Mouse (Mus musculus): ENCODE measurements around the gene Tnfsf10. TPM values are rescaled to one million over a fixed set of nuclear protein-coding genes. Genes with fewer than 3 reads are reported as not detected.
"Not testable (repeated sequence)": the region's sequence is repeated elsewhere in the genome, so short reads cannot be mapped to it uniquely, and the experiment has no call there.

Tnfsf10 gene
- 10 to 100 TPM in 1 of 2 experiments, 1 to 10 TPM in 1; 3.7 to 15.2 TPM for total RNA-seq (2021)
- long read RNA-seq, experiment 1, result 0 reads
- long read RNA-seq, experiment 2, full-length matches to known transcripts, result 9 of 13 reads
- long read RNA-seq, experiment 2, partial matches to known transcripts, result 1 of 13 reads
- long read RNA-seq, experiment 2, other reads (novel, unspliced or antisense), result 3 of 13 reads

DNA sequence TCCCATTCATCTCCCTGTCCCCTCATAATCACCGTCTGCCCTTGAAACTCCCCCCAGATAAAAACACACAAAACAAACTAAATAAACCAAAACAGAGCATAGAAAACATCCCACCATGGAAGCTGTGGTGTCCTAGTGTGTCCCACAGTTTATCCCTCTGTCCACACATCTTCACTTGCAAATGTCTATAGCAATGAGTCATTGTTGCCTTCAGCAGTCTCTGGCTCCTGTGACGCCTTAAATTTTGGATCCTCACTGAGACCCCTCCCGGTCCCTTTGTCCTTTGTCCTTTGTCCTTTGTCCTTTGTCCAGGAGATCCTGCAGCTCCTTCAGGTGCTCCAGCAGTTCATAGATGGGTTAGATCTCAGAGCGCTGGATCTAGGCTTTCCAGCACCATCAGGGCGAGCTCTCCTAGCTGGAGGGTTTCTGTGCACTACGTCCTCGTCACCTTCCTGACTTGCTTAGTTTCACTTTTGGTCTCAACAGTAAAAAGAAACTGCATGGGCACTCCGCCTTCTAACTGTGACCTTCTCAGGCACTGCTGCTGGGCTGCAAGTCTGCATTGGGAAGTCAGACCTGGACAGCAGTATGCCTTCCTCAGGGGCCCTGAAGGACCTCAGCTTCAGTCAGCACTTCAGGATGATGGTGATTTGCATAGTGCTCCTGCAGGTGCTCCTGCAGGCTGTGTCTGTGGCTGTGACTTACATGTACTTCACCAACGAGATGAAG lies at the start of gene Tnfsf10:
Tnfsf10 (plus strand) TSS at position 470 of the 729 bp plus-strand sequence.
- TF ChIP-seq CTCF (IDR thresholded peaks at IDR 0.05), result no peak
- Histone ChIP-seq H3K4me3 (peak within 1 kb of the TSS; percentile 80), H3K27ac (peak within 1 kb of the TSS; percentile 84)
- DNase-seq, result peak; percentile 53
- intact Hi-C loops (cut with DNase I), result no loop called here

- H3K4me3 ChIP-seq, result no peak overlapping the region
- no peak for TF ChIP-seq CTCF (IDR thresholded peaks at IDR 0.05)
- DNase-seq, result no peak
- intact Hi-C loops (cut with DNase I), result no loop called here
- H3K27ac ChIP-seq, result no peak overlapping the region
Measured at GRCm38 (mm10) chr3:27267327-27267726, 49.5 kb upstream of the Tnfsf10 start.

GRCm38 (mm10) chr3:27267887-27268286 lies 48.9 kb upstream of the Tnfsf10 start:
- no peak for TF ChIP-seq CTCF (IDR thresholded peaks at IDR 0.05)
- Histone ChIP-seq H3K27ac (no peak overlapping the region), H3K4me3 (no peak overlapping the region)
- no peak for DNase-seq
- intact Hi-C loops (cut with DNase I), result no loop called here

- no peak overlapping the region for H3K27ac ChIP-seq
- intact Hi-C loops (cut with DNase I), result no loop called here
- DNase-seq, result no peak
- no peak for TF ChIP-seq CTCF (IDR thresholded peaks at IDR 0.05)
- H3K4me3 ChIP-seq, result no peak overlapping the region
Measured at GRCm38 (mm10) chr3:27269151-27269550, 47.7 kb upstream of the Tnfsf10 start.

DNA sequence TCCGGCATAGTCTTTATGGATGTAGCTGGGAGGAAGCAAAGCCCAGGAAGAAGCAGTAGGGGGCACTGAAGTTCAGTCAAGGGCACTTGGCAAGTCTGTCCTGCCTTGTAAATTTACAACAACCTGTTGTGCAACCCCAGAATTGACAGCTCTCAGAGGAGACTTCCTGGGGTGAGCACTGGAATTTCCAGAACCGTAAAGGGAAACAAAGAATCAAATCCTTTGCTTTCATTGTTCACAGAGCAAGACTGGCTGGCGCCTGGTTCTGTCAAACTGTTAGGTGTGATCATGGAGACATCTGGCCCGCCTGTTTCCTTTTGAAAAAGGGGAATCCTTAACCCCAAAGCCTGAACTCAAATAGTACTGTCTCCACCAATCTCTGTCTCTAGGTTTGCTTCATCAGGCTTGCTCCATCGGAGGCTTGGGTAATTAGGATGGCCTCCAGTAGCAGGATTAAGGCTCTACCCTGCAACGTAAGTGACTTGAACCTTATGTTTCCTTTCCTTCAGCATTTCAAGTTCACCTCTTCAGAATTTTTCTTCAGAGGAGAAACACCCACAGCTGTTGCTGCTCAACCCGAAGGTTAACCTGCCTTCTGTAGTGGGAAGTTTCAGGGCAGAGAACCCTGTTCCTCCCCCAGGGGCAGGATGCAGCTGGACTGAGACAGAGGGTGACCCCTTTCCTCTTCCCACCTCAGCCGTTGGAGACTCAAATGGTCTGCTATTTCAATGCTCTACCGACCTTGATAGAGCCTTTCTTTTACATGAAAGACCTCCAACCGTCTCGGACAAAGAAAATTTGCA lies 46.5 kb upstream of the Tnfsf10 start:
- intact Hi-C loops (cut with DNase I), result loop anchor here (1.0 to 5.0 kb wide), 2 partner anchors 67 to 76 kb away; no protein-coding TSS in a partner anchor
- peak overlapping the region; percentile 49 for H3K4me3 ChIP-seq

DNA sequence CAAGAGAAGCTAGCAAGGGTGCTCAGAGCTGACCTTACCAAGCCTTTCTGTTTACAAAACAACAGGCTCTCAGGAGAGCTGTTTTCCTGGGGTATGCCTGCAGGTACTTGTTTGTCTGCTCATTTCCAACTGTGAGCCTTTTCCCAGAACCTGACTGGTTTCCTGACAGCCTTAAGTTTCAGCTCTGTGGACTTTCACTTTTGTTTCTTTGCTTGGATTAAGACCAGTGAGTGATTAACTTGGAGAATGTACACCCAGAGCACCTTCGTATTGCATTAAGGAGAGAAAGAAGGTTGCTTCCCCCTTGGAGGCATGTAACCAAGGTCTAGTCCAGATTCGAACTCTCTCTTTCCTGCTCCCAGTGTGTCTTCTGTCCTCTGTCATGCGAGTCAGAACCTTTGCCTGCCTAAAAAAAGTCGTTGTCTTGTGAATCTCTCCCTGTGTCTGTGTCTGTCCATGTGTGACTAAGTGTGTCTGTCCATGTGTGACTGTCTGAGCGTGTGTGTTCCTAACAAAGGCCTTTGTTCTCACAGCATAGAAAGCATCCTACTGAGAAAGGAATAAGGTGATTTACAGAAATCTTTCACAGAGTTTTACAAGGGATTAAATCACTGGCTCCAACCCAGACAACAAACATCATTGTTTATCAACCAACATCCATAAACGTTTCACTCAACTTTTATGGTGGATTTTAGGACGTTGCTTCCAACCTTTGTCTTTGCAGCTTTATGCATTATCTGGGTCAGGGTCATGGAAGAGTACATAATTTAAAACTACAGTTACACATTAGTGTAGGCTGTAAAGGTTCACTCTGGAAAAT lies 43.7 kb upstream of the Tnfsf10 start:
- intact Hi-C loops (cut with DNase I), result loop anchor here (5.0 kb wide), 1 partner anchor 64 kb away; no protein-coding TSS in a partner anchor
- no peak for TF ChIP-seq CTCF (IDR thresholded peaks at IDR 0.05)
- peak overlapping the region; percentile 76 for H3K27ac ChIP-seq
- no peak for DNase-seq
- H3K4me3 ChIP-seq, result peak overlapping the region; percentile 23

More for the DNA sequence above, 46.5 kb upstream of the Tnfsf10 start:
- peak; percentile 75 for TF ChIP-seq CTCF (IDR thresholded peaks at IDR 0.05)
- H3K27ac ChIP-seq, result peak overlapping the region; percentile 79
- peak; percentile 67 for DNase-seq

- H3K27ac ChIP-seq, result peak overlapping the region; percentile 53; the same call in 1 of the 2 replicates
- not testable (repeated sequence) for H3K4me3 ChIP-seq, DNase-seq
- intact Hi-C loops (cut with DNase I), result loop anchor here (5.0 kb wide), 1 partner anchor 43 kb away; no protein-coding TSS in a partner anchor
Measured at GRCm38 (mm10) chr3:27279286-27279925, 37.4 kb upstream of the Tnfsf10 start.

GRCm38 (mm10) chr3:27280280-27280749 lies 36.5 kb upstream of the Tnfsf10 start:
- TF ChIP-seq CTCF (IDR thresholded peaks at IDR 0.05), result no peak
- Histone ChIP-seq H3K4me3 (peak overlapping the region; percentile 52), H3K27ac (peak overlapping the region; percentile 53; the same call in 1 of the 2 replicates)
- peak; percentile 45 for DNase-seq
- intact Hi-C loops (cut with DNase I), result no loop called here

DNA sequence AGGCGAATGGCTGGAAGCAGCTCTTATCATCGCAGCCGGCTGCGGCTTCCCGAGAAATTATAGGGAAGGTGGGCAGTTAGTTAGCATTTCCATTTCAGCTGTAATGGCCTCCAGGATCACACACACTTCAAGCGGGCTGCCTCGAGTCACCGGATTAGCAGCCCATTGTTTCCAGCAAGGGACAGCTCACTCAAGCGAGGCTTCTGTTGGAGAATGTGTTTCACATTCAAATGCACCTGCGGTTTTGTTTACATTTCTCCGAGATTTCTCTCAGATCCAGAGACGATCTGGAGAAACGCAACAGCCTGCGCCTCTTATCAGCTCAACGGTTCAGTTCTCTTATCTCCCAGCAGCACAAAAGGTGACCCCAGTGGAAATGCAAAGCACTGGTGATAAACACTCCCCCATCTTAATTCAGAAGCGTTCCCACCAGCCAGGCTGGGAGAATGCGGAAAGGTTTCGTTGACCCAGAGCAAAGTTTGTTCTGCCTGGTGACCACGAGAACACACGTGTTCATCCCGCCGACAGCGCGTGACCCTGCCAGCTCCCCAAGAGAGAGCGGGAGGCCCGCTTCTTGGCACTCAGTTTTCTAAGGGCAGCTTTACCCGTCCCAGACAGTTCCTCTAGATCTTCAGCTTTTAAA lies 33.6 kb upstream of the Tnfsf10 start:
- peak overlapping the region; percentile 61 for H3K4me3 ChIP-seq
- intact Hi-C loops (cut with DNase I), result no loop called here
- DNase-seq, result peak; percentile 45
- no peak for TF ChIP-seq CTCF (IDR thresholded peaks at IDR 0.05)
- peak overlapping the region; percentile 52; the same call in 1 of the 2 replicates for H3K27ac ChIP-seq

DNA sequence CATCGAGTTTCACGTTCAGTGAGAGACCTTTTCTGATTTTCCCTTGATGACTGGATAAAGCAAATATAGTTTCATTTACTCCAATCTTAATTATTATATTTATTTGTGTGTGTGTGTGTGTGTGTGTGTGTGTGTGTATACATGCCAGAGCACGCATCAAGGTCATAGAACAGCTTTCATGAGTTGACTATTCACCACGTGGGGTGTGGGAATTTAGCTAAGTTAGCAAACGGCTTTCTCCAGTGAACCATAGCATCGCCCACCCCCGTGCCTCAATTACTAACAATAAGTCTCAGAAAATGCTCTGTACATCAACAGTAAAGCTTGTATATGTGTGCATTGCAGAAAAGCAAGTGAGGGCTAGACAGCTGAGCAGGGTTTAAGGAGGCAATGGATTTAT lies 33.0 kb upstream of the Tnfsf10 start:
- no peak overlapping the region; the same call in 1 of the 2 replicates for H3K27ac ChIP-seq
- DNase-seq, result no peak
- H3K4me3 ChIP-seq, result peak overlapping the region; percentile 61
- no peak for TF ChIP-seq CTCF (IDR thresholded peaks at IDR 0.05)
- intact Hi-C loops (cut with DNase I), result no loop called here

- TF ChIP-seq CTCF (IDR thresholded peaks at IDR 0.05), result peak; percentile 31; the same call in 1 of the 2 replicates
- no peak overlapping the region for H3K27ac ChIP-seq
- no peak for DNase-seq
- no peak overlapping the region for H3K4me3 ChIP-seq
- intact Hi-C loops (cut with DNase I), result no loop called here
Measured at GRCm38 (mm10) chr3:27284227-27284626, 32.6 kb upstream of the Tnfsf10 start.
